Mouse (Mus musculus) hindlimb bud, embryonic 11.5 days (tissue): ENCODE measurements at regions not wholly inside any gene's neighbourhood (a gene's known extent, or its start where the extent isn't known, plus 50 kb on each side); places are given as distances from the start of the nearest gene placed in this dataset.
"Not testable (repeated sequence)": the region's sequence is repeated elsewhere in the genome, so short reads cannot be mapped to it uniquely, and the experiment has no call there.

Experiments used
- DNase-seq: peaks from one replicate; pipeline ENCODE4 v3.0.0-alpha.2; 2012; ENCODE audit warnings: low read depth, low spot score; ENCODE audit errors: extremely low spot score

- no peak for DNase-seq
Observed at GRCm38 (mm10) chr7:137957848-137958247, 439.7 kb downstream of the Tcerg1l start.

GRCm38 (mm10) chr7:137963470-137964095, 433.9 kb downstream of the Tcerg1l start:
- DNase-seq, result no peak

GRCm38 (mm10) chr7:137974705-137975104, 422.8 kb downstream of the Tcerg1l start:
- no peak for DNase-seq

- no peak for DNase-seq
Observed at GRCm38 (mm10) chr7:137977527-137977926, 420.0 kb downstream of the Tcerg1l start.

GRCm38 (mm10) chr7:137979361-137979760, 418.2 kb downstream of the Tcerg1l start:
- no peak for DNase-seq

GRCm38 (mm10) chr7:138005806-138006205, 391.7 kb downstream of the Tcerg1l start:
- no peak for DNase-seq

GRCm38 (mm10) chr7:138006971-138007370, 390.6 kb downstream of the Tcerg1l start:
- DNase-seq, result no peak

- no peak for DNase-seq
Observed at GRCm38 (mm10) chr7:138008601-138009000, 388.9 kb downstream of the Tcerg1l start.

GRCm38 (mm10) chr7:138024021-138024420, 373.5 kb downstream of the Tcerg1l start:
- not testable (repeated sequence) for DNase-seq

GRCm38 (mm10) chr7:138051696-138052095, 345.8 kb downstream of the Tcerg1l start:
- no peak for DNase-seq

- DNase-seq, result no peak
Observed at GRCm38 (mm10) chr7:138054756-138055155, 342.8 kb downstream of the Tcerg1l start.

GRCm38 (mm10) chr7:138061116-138061515, 336.4 kb downstream of the Tcerg1l start:
- DNase-seq, result no peak

GRCm38 (mm10) chr7:138066921-138067320, 330.6 kb downstream of the Tcerg1l start:
- no peak for DNase-seq

GRCm38 (mm10) chr7:138075231-138075630, 322.3 kb downstream of the Tcerg1l start:
- DNase-seq, result no peak

- DNase-seq, result peak; percentile 98
Observed at GRCm38 (mm10) chr7:138083980-138084379, 313.6 kb downstream of the Tcerg1l start.

- no peak for DNase-seq
Observed at GRCm38 (mm10) chr7:138107471-138108210, 289.9 kb downstream of the Tcerg1l start.

GRCm38 (mm10) chr7:138121497-138121896, 276.0 kb downstream of the Tcerg1l start:
- no peak for DNase-seq

- no peak for DNase-seq
Observed at GRCm38 (mm10) chr7:138129701-138130100, 267.8 kb downstream of the Tcerg1l start.

GRCm38 (mm10) chr7:138133427-138133826, 264.1 kb downstream of the Tcerg1l start:
- no peak for DNase-seq

- no peak for DNase-seq
Observed at GRCm38 (mm10) chr7:138137934-138138333, 259.6 kb downstream of the Tcerg1l start.

GRCm38 (mm10) chr7:138139766-138140165, 257.8 kb downstream of the Tcerg1l start:
- DNase-seq, result no peak

GRCm38 (mm10) chr7:138149496-138149895, 248.0 kb downstream of the Tcerg1l start:
- no peak for DNase-seq
